Mouse (Mus musculus) CH12.LX (cell line): Measurements from ENCODE around the gene Dhx38. TPM values are rescaled to one million over a fixed set of nuclear protein-coding genes. Genes with fewer than 3 reads are reported as not detected.

Experiments used
- DNase-seq: peaks from one replicate; pipeline ENCODE4 v3.0.0-alpha.2; 2013; ENCODE audit errors: extremely low read depth
- H3K27ac ChIP-seq: 2 replicates; pipeline ENCODE4 v1.5.1; 2012; ENCODE audit warnings: low read depth, mild to moderate bottlenecking, control low read depth, moderate library complexity; ENCODE audit not compliant: insufficient read depth
- H3K27me3 ChIP-seq: replicated peaks from 2 replicates; pipeline ENCODE3; 2012; ENCODE audit warnings: inconsistent platforms
- H3K36me3 ChIP-seq, 2 experiments: replicated peaks in 1 of 2; 2 replicates each; pipeline versions ENCODE3 to v1.6.1; 2012; ENCODE audit warnings: inconsistent platforms in 1 of 2, low read length in 1 of 2, mild to moderate bottlenecking in 1 of 2, mixed read lengths in 1 of 2, moderate library complexity in 1 of 2; ENCODE audit not compliant: control insufficient read depth in 1 of 2, insufficient read depth in 1 of 2
- H3K4me1 ChIP-seq, 2 experiments: 2 replicates each; pipeline ENCODE4 v1.6.1; 2012; ENCODE audit warnings: inconsistent platforms in 1 of 2, moderate library complexity in 1 of 2; ENCODE audit not compliant: insufficient read depth in 2 of 2, control insufficient read depth in 1 of 2
- H3K4me2 ChIP-seq: 2 replicates; pipeline ENCODE4 v1.6.1; 2012; ENCODE audit warnings: low read depth, mild to moderate bottlenecking, control low read depth; ENCODE audit not compliant: poor library complexity, insufficient read depth, severe bottlenecking
- H3K4me3 ChIP-seq, 3 experiments: fragments of 150-350 bp in 1 of 3; sonication (generic) in 1 of 3; replicated peaks in 1 of 3; 2 replicates each; pipeline versions ENCODE3 to v1.5.1; 2011 to 2012; ENCODE audit warnings: low read depth in 2 of 3, low read length in 2 of 3, mild to moderate bottlenecking in 2 of 3, moderate library complexity in 2 of 3, control low read depth in 1 of 3, improper control_type of control experiment in 1 of 3, inconsistent platforms in 1 of 3, mixed read lengths in 1 of 3; ENCODE audit not compliant: poor library complexity in 1 of 3
- H3K79me2 ChIP-seq: replicated peaks from 2 replicates; pipeline ENCODE4 v1.6.1; 2012; ENCODE audit warnings: mild to moderate bottlenecking, moderate library complexity; ENCODE audit not compliant: control insufficient read depth, poor library complexity, insufficient read depth, severe bottlenecking; ENCODE audit errors: extremely low read depth
- H3K9ac ChIP-seq: 2 replicates; pipeline ENCODE4 v1.6.1; 2012; ENCODE audit warnings: low read depth, mild to moderate bottlenecking, control low read depth, moderate library complexity; ENCODE audit not compliant: insufficient read depth
- H3K9me3 ChIP-seq: replicated peaks from 2 replicates; pipeline ENCODE3; 2012; ENCODE audit warnings: low read length, inconsistent platforms, mixed read lengths
- BHLHE40 ChIP-seq: IDR thresholded peaks from 2 replicates; pipeline ENCODE4 v1.6.1; 2011; ENCODE audit warnings: mild to moderate bottlenecking, low read depth, low read length, improper control_type of control experiment
- CHD1 ChIP-seq: IDR thresholded peaks from 2 replicates; pipeline ENCODE4 v1.6.1; 2012; ENCODE audit warnings: low read depth, low read length, improper control_type of control experiment, inconsistent platforms
- CTCF ChIP-seq, 2 experiments: IDR thresholded peaks in 1 of 2; conservative IDR thresholded peaks in 1 of 2; 2 replicates each; pipeline ENCODE4 v1.5.1; 2011 to 2012; ENCODE audit warnings: low read depth in 2 of 2, low read length in 2 of 2, improper control_type of control experiment in 1 of 2, inconsistent platforms in 1 of 2, mild to moderate bottlenecking in 1 of 2, moderate library complexity in 1 of 2
- E2F4 ChIP-seq: IDR thresholded peaks from 2 replicates; pipeline ENCODE4 v1.6.1; 2011; ENCODE audit warnings: low read depth, low read length, improper control_type of control experiment; ENCODE audit not compliant: insufficient replicate concordance
- ELF1 ChIP-seq: IDR thresholded peaks from 2 replicates; pipeline ENCODE4 v1.6.1; 2014; ENCODE audit warnings: low read depth, mild to moderate bottlenecking, inconsistent platforms, low read length, improper control_type of control experiment
- ETS1 ChIP-seq: conservative IDR thresholded peaks from 2 replicates; pipeline ENCODE4 v1.6.1; 2012; ENCODE audit warnings: low read depth, mild to moderate bottlenecking, inconsistent platforms, low read length, improper control_type of control experiment, moderate library complexity
- GABPA ChIP-seq: IDR thresholded peaks from 2 replicates; pipeline ENCODE4 v1.6.1; 2012; ENCODE audit warnings: low read depth, low read length, improper control_type of control experiment, inconsistent platforms; ENCODE audit not compliant: insufficient replicate concordance
- HCFC1 ChIP-seq: IDR thresholded peaks from 2 replicates; pipeline ENCODE4 v1.6.1; 2012; ENCODE audit warnings: low read depth, mild to moderate bottlenecking, inconsistent platforms, low read length, improper control_type of control experiment
- JUN ChIP-seq: IDR thresholded peaks from 2 replicates; pipeline ENCODE4 v1.6.1; 2011; ENCODE audit warnings: low read depth, mild to moderate bottlenecking, low read length, improper control_type of control experiment, moderate library complexity; ENCODE audit not compliant: insufficient read depth
- MAFK ChIP-seq: IDR thresholded peaks from 2 replicates; pipeline ENCODE4 v1.6.1; 2011; ENCODE audit warnings: low read length, improper control_type of control experiment; ENCODE audit not compliant: insufficient replicate concordance
- MAZ ChIP-seq: IDR thresholded peaks from 2 replicates; pipeline ENCODE4 v1.6.1; 2012; ENCODE audit warnings: low read depth, mild to moderate bottlenecking, inconsistent platforms, low read length, improper control_type of control experiment, moderate library complexity
- MXI1 ChIP-seq: IDR thresholded peaks from 2 replicates; pipeline ENCODE4 v1.6.1; 2011; ENCODE audit warnings: mild to moderate bottlenecking, low read depth, low read length, improper control_type of control experiment
- NELFE ChIP-seq: IDR thresholded peaks from 2 replicates; pipeline ENCODE4 v1.6.1; 2011; ENCODE audit warnings: low read depth, low read length, improper control_type of control experiment
- NRF1 ChIP-seq: IDR thresholded peaks from 2 replicates; pipeline ENCODE4 v1.6.1; 2014; ENCODE audit warnings: low read depth, mild to moderate bottlenecking, inconsistent platforms, low read length, improper control_type of control experiment, moderate library complexity
- PAX5 ChIP-seq: IDR thresholded peaks from 2 replicates; pipeline ENCODE4 v1.6.1; 2012; ENCODE audit warnings: low read length, inconsistent platforms, mixed read lengths
- RAD21 ChIP-seq: IDR thresholded peaks from 2 replicates; pipeline ENCODE4 v1.6.1; 2011; ENCODE audit warnings: low read depth, mild to moderate bottlenecking, low read length, improper control_type of control experiment, moderate library complexity
- RCOR1 ChIP-seq: conservative IDR thresholded peaks from 2 replicates; pipeline ENCODE4 v1.6.1; 2012; ENCODE audit warnings: low read depth, mild to moderate bottlenecking, inconsistent platforms, low read length, improper control_type of control experiment
- SIN3A ChIP-seq: IDR thresholded peaks from 2 replicates; pipeline ENCODE4 v1.6.1; 2012; ENCODE audit warnings: low read length, improper control_type of control experiment, inconsistent platforms
- TCF12 ChIP-seq: IDR thresholded peaks from 2 replicates; pipeline ENCODE4 v1.6.1; 2014; ENCODE audit warnings: low read depth, mild to moderate bottlenecking, inconsistent platforms, low read length, improper control_type of control experiment
- UBTF ChIP-seq: IDR thresholded peaks from 2 replicates; pipeline ENCODE4 v1.6.1; 2012; ENCODE audit warnings: low read depth, mild to moderate bottlenecking, inconsistent platforms, low read length, improper control_type of control experiment, moderate library complexity
- ZC3H11A ChIP-seq: IDR thresholded peaks from 2 replicates; pipeline ENCODE4 v1.6.1; 2012; ENCODE audit warnings: low read depth, mild to moderate bottlenecking, inconsistent platforms, low read length, improper control_type of control experiment
- ZMIZ1 ChIP-seq: IDR thresholded peaks from 2 replicates; pipeline ENCODE4 v1.6.1; 2012; ENCODE audit warnings: low read depth, mild to moderate bottlenecking, inconsistent platforms, low read length, improper control_type of control experiment
- ZNF384 ChIP-seq: IDR thresholded peaks from 2 replicates; pipeline ENCODE4 v1.6.1; 2012; ENCODE audit warnings: low read depth, low read length, improper control_type of control experiment, inconsistent platforms
- dilution Hi-C: fragments of 300-500 bp; cut with MboI; formaldehyde crosslinking; loops from 2 replicates; pipeline ENCODE4 v1.14.3; 2020; ENCODE audit warnings: low sequenced_read_pairs; ENCODE audit not compliant: extremely low pct_unique_long_range_greater_than_20kb, extremely low pct_ligation_motif_present
- in situ Hi-C: fragments of 300-500 bp; cut with MboI; formaldehyde crosslinking; loops from 3 replicates; pipeline ENCODE4 v1.14.3; 2019; ENCODE audit warnings: low sequenced_read_pairs, low pct_ligation_motif_present, low pct_unique_long_range_greater_than_20kb, mixed read lengths
- polyA plus RNA-seq: library from polyadenylated mRNA; unstranded; fragments of >175 nt; gene quantifications from 2 replicates; pipeline ENCODE4 v1.2.1, GENCODE M21; 2012; ENCODE audit warnings: low read depth; ENCODE audit not compliant: insufficient read length
- total RNA-seq, 2 experiments: library from RNA; depleted of rRNA; stranded (reverse); fragments of 300-350 nt in 1 of 2; fragments of >200 nt in 1 of 2; gene quantifications; 2 replicates each; pipeline ENCODE4 v1.2.3; 2012 to 2014

Gene Dhx38
- total and polyA plus RNA-seq, 3 experiments, result 19.7 to 51.0 (median 41.7) TPM

GRCm38 (mm10) chr8:109571139-109571538 is 5.5 kb upstream of the Dhx38 start:
- no peak for DNase-seq
- in situ Hi-C loops, result no loop called here
- Histone ChIP-seq H3K79me2 (peaks cover 7% of the 10 kb centered on the region), H3K4me3 (no peak overlapping the region)
- TF ChIP-seq ETS1, result no peak
- no peak for TF ChIP-seq ZC3H11A
- no peak for TF ChIP-seq HCFC1
- no peak for TF ChIP-seq CHD1
- no peak for TF ChIP-seq MAFK
- no peak for TF ChIP-seq SIN3A
- TF ChIP-seq GABPA, result no peak
- TF ChIP-seq ZMIZ1, result no peak
- no peak for TF ChIP-seq RCOR1
- TF ChIP-seq, all 38 proteins: peak for 0
- Histone ChIP-seq H3K36me3 (peaks cover 19 to 68% of the 10 kb centered on the region in 2 experiments), H3K27me3 (no peaks in the 10 kb centered on the region), H3K9me3 (no peaks in the 10 kb centered on the region), H3K9ac (no peak overlapping the region), H3K4me2 (no peak overlapping the region), H3K27ac (no peak overlapping the region), H3K4me1 (peaks cover 3 to 14% of the 10 kb centered on the region in 2 experiments; a peak in 2 of 4 replicates)
- dilution Hi-C loops, result no loop called here

GRCm38 (mm10) chr8:109564766-109565165 is 895 bp downstream of the Dhx38 start:
- in situ Hi-C loops, result no loop called here
- peak overlapping the region; percentile 75 to 100 (median 93) for H3K4me3 ChIP-seq
- H3K4me1 ChIP-seq, result peaks cover 3 to 30% of the 10 kb centered on the region in 2 experiments; a peak in 2 of 4 replicates
- no peak for DNase-seq
- peak overlapping the region; percentile 99 for H3K9ac ChIP-seq
- H3K27ac ChIP-seq, result no peak overlapping the region; the same call in 1 of the 2 replicates
- no peaks in the 10 kb centered on the region for H3K9me3 ChIP-seq
- no peak for TF ChIP-seq ZNF384
- TF ChIP-seq ELF1, result no peak
- TF ChIP-seq NRF1, result no peak
- no peak for TF ChIP-seq CTCF (conservative IDR thresholded peaks at IDR 0.05 in 1 of 2, IDR thresholded peaks at IDR 0.05 in 1 of 2; ENCODE audit: low read depth in 2 of 2, low read length in 2 of 2)
- no peak for TF ChIP-seq ZC3H11A
- no peak for TF ChIP-seq NELFE
- no peak for TF ChIP-seq RAD21
- no peak for TF ChIP-seq SIN3A
- no peak for TF ChIP-seq TCF12
- TF ChIP-seq MAZ, result no peak
- TF ChIP-seq MXI1, result no peak
- TF ChIP-seq UBTF, result no peak
- TF ChIP-seq JUN, result no peak
- TF ChIP-seq MAFK, result no peak
- TF ChIP-seq HCFC1, result no peak
- no peak for TF ChIP-seq E2F4
- no peak for TF ChIP-seq BHLHE40
- no peak for TF ChIP-seq PAX5
- TF ChIP-seq CHD1, result no peak
- TF ChIP-seq, all 38 proteins: peak for 0
- no peaks in the 10 kb centered on the region for H3K27me3 ChIP-seq
- dilution Hi-C loops, result no loop called here
- H3K79me2 ChIP-seq, result peaks cover 39% of the 10 kb centered on the region
- peaks cover 42 to 49% of the 10 kb centered on the region in 2 experiments for H3K36me3 ChIP-seq
- H3K4me2 ChIP-seq, result peak overlapping the region; percentile 94
